ENCODE assay signal across 10 mouse cellular contexts in genomic region chrX:122826035-122826434, GRCm38 (mm10).
A peak's percentile ranks its signal among the peaks of the same experiment; 100 is the strongest.
DNase-seq lines count a peak whose midpoint lies in the region; ATAC-seq and TF ChIP-seq lines count a peak whose summit lies in the region.
"Had no signal": no experiment of that assay in that cellular context is flagged by ENCODE, and none has a peak within 500 bp of the region (broad histone marks: within the 10 kb centered on the region; RNA-seq: fewer than 3 reads in every experiment).

No protein-coding gene starts in this region.

- H3K27me3 ChIP-seq in midbrain, embryonic 14.5 days (ENCODE audit: control insufficient read depth, insufficient read depth, low read length) = no peaks in the 10 kb centered on the region
- H3K27me3 ChIP-seq in midbrain, embryonic 16.5 days (ENCODE audit: control insufficient read depth, insufficient read depth, low read depth, low read length) = no peaks in the 10 kb centered on the region
- H3K27me3 ChIP-seq in stomach, postnatal 0 days (ENCODE audit: control insufficient read depth, insufficient read depth, low read length) = no peaks in the 10 kb centered on the region
- H3K27me3 ChIP-seq: heart, embryonic 13.5 days had no signal

- no peaks in the 10 kb centered on the region for H3K4me1 ChIP-seq in midbrain, embryonic 14.5 days (ENCODE audit: control insufficient read depth, insufficient read depth, low read length)
- no peaks in the 10 kb centered on the region for H3K4me1 ChIP-seq in midbrain, embryonic 16.5 days (ENCODE audit: control insufficient read depth, insufficient read depth, low read length)
- no peaks in the 10 kb centered on the region for H3K4me1 ChIP-seq in stomach, postnatal 0 days (replicated peaks; ENCODE audit: control insufficient read depth, insufficient read depth)
- H3K4me1 ChIP-seq: heart, embryonic 13.5 days had no signal

- DNase-seq in adrenal gland, postnatal 10 days = peak; percentile 1
- DNase-seq in adrenal gland, adult 8-10 months = no peak
- peak; percentile 72 for DNase-seq in midbrain, embryonic 14.5 days
- peak; percentile 9 to 24 for DNase-seq in left cerebral cortex, adult 2 months (ENCODE audit: extremely low spot score in 1 of 2, low spot score in 2 of 2)
- DNase-seq in stomach, postnatal 0 days (ENCODE audit: low spot score) = no peak
- no peak for DNase-seq in spleen, adult 18-20 months
- no peak for DNase-seq in urinary bladder, postnatal 25 days (ENCODE audit: low spot score)
- DNase-seq: cerebellum, adult 11-12 months had no signal

- ATAC-seq in midbrain, embryonic 14.5 days (ENCODE audit: low FRiP score, low TSS enrichment) = no peak
- ATAC-seq in midbrain, embryonic 16.5 days = no peak
- ATAC-seq in stomach, postnatal 0 days (ENCODE audit: low FRiP score, low TSS enrichment) = no peak

- H3K4me2 ChIP-seq in midbrain, embryonic 14.5 days (ENCODE audit: low read length) = no peak overlapping the region
- no peak overlapping the region for H3K4me2 ChIP-seq in midbrain, embryonic 16.5 days (ENCODE audit: low read length)
- no peak overlapping the region for H3K4me2 ChIP-seq in stomach, postnatal 0 days (replicated peaks; ENCODE audit: low read depth)
- H3K4me2 ChIP-seq: heart, embryonic 13.5 days had no signal

- 15% methylated on average over 4 of the region's 4 CpGs for WGBS in midbrain, embryonic 14.5 days
- 15% methylated on average over 4 of the region's 4 CpGs for WGBS in midbrain, embryonic 16.5 days
- WGBS in stomach, postnatal 0 days = 15% methylated on average over 4 of the region's 4 CpGs

- no peaks in the 10 kb centered on the region for H3K36me3 ChIP-seq in midbrain, embryonic 14.5 days (ENCODE audit: control insufficient read depth, insufficient read depth, low read length)
- no peaks in the 10 kb centered on the region for H3K36me3 ChIP-seq in midbrain, embryonic 16.5 days (ENCODE audit: control insufficient read depth, insufficient read depth, low read length)
- no peaks in the 10 kb centered on the region for H3K36me3 ChIP-seq in stomach, postnatal 0 days (ENCODE audit: control insufficient read depth, insufficient read depth, low read length)
- H3K36me3 ChIP-seq: heart, embryonic 13.5 days had no signal

- intact Hi-C loops in left cerebral cortex, adult 2 months (cut with DNase I) = no loop called here

- no peak overlapping the region for H3K4me3 ChIP-seq in midbrain, embryonic 14.5 days (replicated peaks; ENCODE audit: low read depth, low read length)
- H3K4me3 ChIP-seq in midbrain, embryonic 16.5 days (ENCODE audit: low read depth, low read length) = no peak overlapping the region
- H3K4me3 ChIP-seq in left cerebral cortex, adult 2 months = no peak overlapping the region
- no peak overlapping the region for H3K4me3 ChIP-seq in stomach, postnatal 0 days (ENCODE audit: low read depth, low read length)
- H3K4me3 ChIP-seq: heart, embryonic 13.5 days had no signal

- no peak overlapping the region for H3K9ac ChIP-seq in midbrain, embryonic 14.5 days (replicated peaks; ENCODE audit: low read length)
- no peak overlapping the region for H3K9ac ChIP-seq in midbrain, embryonic 16.5 days (ENCODE audit: low read depth, low read length)
- H3K9ac ChIP-seq in stomach, postnatal 0 days (ENCODE audit: low read length) = no peak overlapping the region
- H3K9ac ChIP-seq: heart, embryonic 13.5 days had no signal

- TF ChIP-seq EP300 in stomach, postnatal 0 days (optimal IDR thresholded peaks at IDR 0.05) = no peak

- peak; percentile 60 for TF ChIP-seq CTCF in left cerebral cortex, adult 2 months (IDR thresholded peaks at IDR 0.05)
- peak; percentile 41 for TF ChIP-seq CTCF in stomach, postnatal 0 days (IDR thresholded peaks at IDR 0.05; ENCODE audit: low read depth)

- no peak overlapping the region for H3K27ac ChIP-seq in midbrain, embryonic 14.5 days (replicated peaks; ENCODE audit: low read depth, low read length)
- H3K27ac ChIP-seq in midbrain, embryonic 16.5 days (ENCODE audit: low read length) = no peak overlapping the region
- H3K27ac ChIP-seq in left cerebral cortex, adult 2 months = no peak overlapping the region
- H3K27ac ChIP-seq in stomach, postnatal 0 days (replicated peaks) = no peak overlapping the region
- H3K27ac ChIP-seq: heart, embryonic 13.5 days had no signal

- H3K9me3 ChIP-seq in midbrain, embryonic 14.5 days (ENCODE audit: control insufficient read depth, low read length) = no peaks in the 10 kb centered on the region
- no peaks in the 10 kb centered on the region for H3K9me3 ChIP-seq in midbrain, embryonic 16.5 days (replicated peaks; ENCODE audit: control insufficient read depth, low read length, poor library complexity, severe bottlenecking)
- no peaks in the 10 kb centered on the region for H3K9me3 ChIP-seq in stomach, postnatal 0 days (ENCODE audit: control insufficient read depth, low read length)
- H3K9me3 ChIP-seq: heart, embryonic 13.5 days had no signal

Comparison
In these comparisons a context has a peak if more than half of its experiments do, and no peak if none do; other contexts are left out.
1. DNase-seq: peak in adrenal gland, postnatal 10 days (single experiment), midbrain, embryonic 14.5 days (single experiment) and left cerebral cortex, adult 2 months (2 of 2); none in adrenal gland, adult 8-10 months (single experiment), stomach, postnatal 0 days (single experiment), spleen, adult 18-20 months (0 of 2) and urinary bladder, postnatal 25 days (single experiment).